Mouse (Mus musculus): ENCODE measurements around the gene Mfsd12. TPM values are rescaled to one million over a fixed set of nuclear protein-coding genes. Genes with fewer than 3 reads are reported as not detected.
A peak's percentile ranks its signal among the peaks of the same experiment; 100 is the strongest.

The Mfsd12 gene
- total and polyA plus RNA-seq, 2 experiments from 2014 or later = 10.1 to 23.4 TPM

DNA sequence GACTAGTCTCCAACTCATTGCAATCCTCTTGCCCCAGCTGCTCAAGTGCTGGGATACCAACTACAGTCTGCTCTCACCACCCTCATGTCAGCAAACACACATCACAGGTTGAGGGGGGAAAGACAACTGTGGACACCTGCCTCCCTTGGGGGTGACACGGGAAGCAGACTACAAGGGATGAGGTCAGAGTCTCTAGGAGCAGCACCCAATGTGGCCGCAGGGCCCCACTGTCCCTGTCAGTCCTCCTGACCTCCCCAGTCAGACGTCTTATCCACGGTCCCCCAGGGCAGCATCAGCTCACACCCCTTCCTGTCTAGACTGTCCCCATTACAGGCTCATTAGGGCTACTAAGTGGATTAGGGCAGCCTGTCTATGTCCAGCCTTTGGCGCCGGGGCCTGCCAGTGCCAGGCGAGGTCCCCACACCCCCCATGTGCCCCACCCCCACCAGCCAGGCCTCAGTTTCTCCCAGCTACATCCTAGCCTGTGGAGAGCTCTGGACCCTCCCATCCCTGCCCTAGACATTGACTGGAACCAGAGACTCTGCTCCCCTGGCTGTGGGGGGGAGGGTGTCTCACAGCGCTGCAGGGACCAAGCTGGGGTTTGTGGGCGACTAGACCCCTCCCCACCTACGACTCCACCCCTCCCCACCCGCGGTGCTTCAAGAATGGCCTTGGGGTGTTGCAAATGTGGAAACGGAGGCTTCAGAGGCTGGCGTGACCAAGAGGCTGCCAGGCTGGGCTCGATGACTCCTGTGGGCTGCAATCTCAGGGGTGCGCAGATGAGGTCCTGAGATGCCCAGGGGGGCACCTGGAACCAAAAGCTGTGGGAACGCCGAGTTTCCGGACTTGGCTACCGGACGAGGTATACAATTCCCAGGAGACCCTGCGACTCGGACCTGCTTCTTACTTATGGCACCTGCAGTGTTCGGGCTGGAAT is 49.5 kb downstream of the Mfsd12 start:
- Histone ChIP-seq H3K36me3 (ENCODE audit: insufficient read depth) (peaks cover 27% of the 10 kb centered on the region; the same call in 1 of the 2 replicates), H3K9me3 (ENCODE audit: low read length) (no peaks in the 10 kb centered on the region), H3K27ac (ENCODE audit: low read depth, low read length) (no peak overlapping the region), H3K4me2 (ENCODE audit: low read depth) (peak overlapping the region; percentile 10; the same call in 1 of the 2 replicates), H3K27me3 (ENCODE audit: insufficient read depth, low read length) (no peaks in the 10 kb centered on the region), H3K9ac (no peak overlapping the region), H3K4me3 (ENCODE audit: low read depth, low read length) (no peak overlapping the region), H3K4me1 (ENCODE audit: insufficient read depth) (peaks cover 8% of the 10 kb centered on the region)
- WGBS = 37% methylated on average over 24 of the region's 24 CpGs
- no peak for TF ChIP-seq CTCF (IDR thresholded peaks at IDR 0.05; ENCODE audit: low read depth)
- no peak for ATAC-seq
- no peak for DNase-seq

DNA sequence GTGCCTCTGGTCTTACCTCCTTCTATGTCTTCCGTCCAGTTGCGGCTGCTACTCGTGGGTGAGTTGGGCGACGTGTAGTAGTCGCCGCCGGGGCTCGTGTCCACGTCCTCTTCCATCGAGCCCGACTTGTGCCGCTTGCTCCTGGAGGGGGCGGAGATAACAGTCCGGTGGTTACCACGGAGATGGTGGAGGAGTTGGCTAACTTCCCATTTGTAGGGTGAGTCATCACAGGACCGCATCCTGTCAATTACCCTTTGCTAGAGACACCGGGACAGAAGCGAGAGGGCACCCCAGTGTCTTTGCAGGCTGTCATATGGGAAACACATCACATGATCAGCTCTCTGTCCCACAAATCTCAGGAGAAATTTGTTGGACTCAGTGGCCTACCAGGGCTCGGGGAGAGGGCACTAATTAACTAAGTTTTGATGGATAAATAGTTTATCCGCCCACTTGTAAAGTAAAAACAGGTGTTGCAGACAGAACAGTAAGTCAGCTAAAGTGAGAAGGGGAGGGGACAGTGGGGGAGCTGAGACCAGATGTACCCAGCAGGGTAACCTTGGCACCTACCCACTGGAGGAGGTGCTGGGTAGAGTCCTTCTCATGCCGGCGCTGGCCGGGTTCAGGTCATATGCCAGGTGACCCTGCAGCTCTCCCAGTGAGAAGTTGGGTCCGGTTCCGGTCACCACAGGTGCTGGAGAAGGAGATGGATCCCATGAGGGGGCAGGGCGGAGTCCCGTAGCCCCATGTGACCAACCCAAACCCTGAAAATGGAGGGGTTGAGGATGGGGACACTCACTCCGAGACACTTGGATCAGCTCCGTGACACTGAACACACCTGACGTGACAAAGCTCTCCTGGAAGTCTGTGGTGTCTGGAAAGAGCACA is 50.5 kb downstream of the Mfsd12 start:
- Histone ChIP-seq H3K4me2 (ENCODE audit: low read depth) (peak overlapping the region; percentile 10; the same call in 1 of the 2 replicates), H3K9me3 (ENCODE audit: low read length) (no peaks in the 10 kb centered on the region), H3K4me3 (ENCODE audit: low read depth, low read length) (no peak overlapping the region), H3K9ac (no peak overlapping the region), H3K27me3 (ENCODE audit: insufficient read depth, low read length) (no peaks in the 10 kb centered on the region), H3K27ac (ENCODE audit: low read depth, low read length) (no peak overlapping the region), H3K4me1 (ENCODE audit: insufficient read depth) (peaks cover 9% of the 10 kb centered on the region; the same call in 1 of the 2 replicates), H3K36me3 (ENCODE audit: insufficient read depth) (peaks cover 30% of the 10 kb centered on the region; the same call in 1 of the 2 replicates)
- WGBS = 35% methylated on average over 31 of the region's 31 CpGs
- no peak for TF ChIP-seq CTCF (IDR thresholded peaks at IDR 0.05; ENCODE audit: low read depth)
- no peak for ATAC-seq
- DNase-seq = no peak

DNA sequence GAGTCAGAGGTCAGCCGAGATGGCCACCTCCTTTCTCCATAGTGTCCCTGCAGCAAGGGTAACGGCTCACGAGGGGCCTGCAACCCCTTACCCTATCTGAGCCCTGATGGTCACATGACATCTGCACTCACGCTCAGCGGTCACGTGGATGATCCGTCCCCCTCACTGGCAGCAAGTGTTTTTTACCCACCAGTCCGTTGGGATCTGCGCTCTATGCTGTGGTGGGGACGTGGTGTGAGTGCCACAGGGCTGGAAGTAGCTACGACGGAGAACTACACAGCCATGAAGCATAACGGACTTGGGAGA is 51.1 kb downstream of the Mfsd12 start:
- H3K4me3 ChIP-seq (ENCODE audit: low read depth, low read length) = no peak overlapping the region
- H3K27me3 ChIP-seq (ENCODE audit: insufficient read depth, low read length) = no peaks in the 10 kb centered on the region
- no peaks in the 10 kb centered on the region for H3K9me3 ChIP-seq (ENCODE audit: low read length)
- H3K4me1 ChIP-seq (ENCODE audit: insufficient read depth) = peaks cover 9% of the 10 kb centered on the region; the same call in 1 of the 2 replicates
- DNase-seq (no peak), ATAC-seq (no peak)
- 61% methylated on average over 13 of the region's 13 CpGs for WGBS
- peaks cover 30% of the 10 kb centered on the region; the same call in 1 of the 2 replicates for H3K36me3 ChIP-seq (ENCODE audit: insufficient read depth)
- H3K4me2 ChIP-seq (ENCODE audit: low read depth) = no peak overlapping the region
- no peak overlapping the region for H3K27ac ChIP-seq (ENCODE audit: low read depth, low read length)
- TF ChIP-seq CTCF (IDR thresholded peaks at IDR 0.05; ENCODE audit: low read depth) = no peak
- H3K9ac ChIP-seq = no peak overlapping the region

DNA sequence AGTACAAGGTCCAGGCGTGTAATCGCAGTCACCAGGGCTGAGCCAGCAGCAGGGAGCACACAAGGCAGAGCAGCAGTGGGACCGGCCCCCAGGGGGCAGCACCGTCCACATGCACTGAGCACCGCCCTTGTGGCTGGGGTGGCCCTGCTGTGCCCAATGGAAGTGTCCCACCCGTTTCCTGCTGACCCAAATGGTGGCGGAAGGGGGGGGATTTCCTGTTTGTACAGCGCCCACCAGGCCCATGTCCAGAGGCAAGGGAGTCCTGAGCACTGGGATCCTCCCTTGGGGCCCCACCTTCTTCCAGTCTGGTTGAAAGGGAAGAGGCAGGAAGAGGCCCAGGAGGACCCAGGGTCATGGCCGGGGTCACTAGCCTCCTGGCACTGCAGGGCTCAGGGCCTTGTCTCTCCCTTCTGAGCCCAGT is 51.6 kb downstream of the Mfsd12 start:
- H3K36me3 ChIP-seq (ENCODE audit: insufficient read depth) = peaks cover 30% of the 10 kb centered on the region; the same call in 1 of the 2 replicates
- WGBS = 31% methylated on average over 9 of the region's 9 CpGs
- no peak overlapping the region for H3K4me3 ChIP-seq (ENCODE audit: low read depth, low read length)
- no peaks in the 10 kb centered on the region for H3K9me3 ChIP-seq (ENCODE audit: low read length)
- H3K4me2 ChIP-seq (ENCODE audit: low read depth) = no peak overlapping the region
- H3K4me1 ChIP-seq (ENCODE audit: insufficient read depth) = peaks cover 9% of the 10 kb centered on the region; the same call in 1 of the 2 replicates
- peak; percentile 58 for ATAC-seq
- H3K27ac ChIP-seq (ENCODE audit: low read depth, low read length) = no peak overlapping the region
- no peaks in the 10 kb centered on the region for H3K27me3 ChIP-seq (ENCODE audit: insufficient read depth, low read length)
- DNase-seq = no peak
- H3K9ac ChIP-seq = no peak overlapping the region
- TF ChIP-seq CTCF (IDR thresholded peaks at IDR 0.05; ENCODE audit: low read depth) = peak; percentile 77

DNA sequence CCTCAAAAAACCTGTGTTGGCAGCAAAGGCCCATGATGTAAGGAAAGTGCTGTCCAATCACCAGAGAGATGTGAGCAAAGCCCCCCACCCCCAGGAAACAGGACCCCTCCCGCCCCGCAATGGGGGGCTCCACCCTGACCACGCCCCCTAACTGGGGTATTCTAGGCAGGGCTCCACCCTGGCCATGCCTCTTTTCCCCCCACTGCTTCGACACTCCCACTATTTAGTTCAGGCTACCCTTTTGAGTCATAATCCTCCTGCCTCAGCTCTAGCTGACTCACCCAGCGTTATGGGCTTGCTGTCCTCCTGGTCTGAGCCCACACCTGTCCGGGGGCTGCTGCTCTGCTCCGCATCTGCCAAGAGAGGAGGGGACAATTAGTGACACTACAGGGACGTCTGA is 52.0 kb downstream of the Mfsd12 start:
- no peak overlapping the region for H3K4me2 ChIP-seq (ENCODE audit: low read depth)
- H3K9me3 ChIP-seq (ENCODE audit: low read length) = no peaks in the 10 kb centered on the region
- TF ChIP-seq CTCF (IDR thresholded peaks at IDR 0.05; ENCODE audit: low read depth) = no peak
- ATAC-seq (no peak), DNase-seq (no peak)
- H3K4me1 ChIP-seq (ENCODE audit: insufficient read depth) = peaks cover 9% of the 10 kb centered on the region; the same call in 1 of the 2 replicates
- WGBS = 22% methylated on average over 8 of the region's 8 CpGs
- peaks cover 30% of the 10 kb centered on the region; the same call in 1 of the 2 replicates for H3K36me3 ChIP-seq (ENCODE audit: insufficient read depth)
- H3K27ac ChIP-seq (ENCODE audit: low read depth, low read length) = no peak overlapping the region
- H3K4me3 ChIP-seq (ENCODE audit: low read depth, low read length) = no peak overlapping the region
- H3K27me3 ChIP-seq (ENCODE audit: insufficient read depth, low read length) = no peaks in the 10 kb centered on the region
- H3K9ac ChIP-seq = no peak overlapping the region

DNA sequence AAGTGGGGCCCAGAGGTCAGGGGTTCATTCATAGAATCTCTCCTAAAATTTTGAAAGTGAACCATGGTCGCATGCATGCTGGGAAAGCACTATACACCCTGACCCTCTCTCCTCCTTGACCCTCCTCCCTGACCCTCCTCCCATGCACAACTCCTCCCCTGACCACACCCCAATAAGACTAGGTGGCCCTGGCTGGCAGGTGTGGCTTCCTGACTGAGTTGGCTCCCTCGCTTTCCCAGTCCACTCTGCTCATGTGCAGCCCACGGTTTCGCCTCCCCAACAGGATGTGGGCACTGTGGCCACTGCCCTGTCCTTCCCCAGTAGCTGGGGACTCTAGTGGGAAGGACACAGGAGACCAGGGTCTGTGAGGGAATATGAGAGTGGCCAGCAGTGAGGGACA is 53.1 kb downstream of the Mfsd12 start:
- Histone ChIP-seq H3K9me3 (ENCODE audit: low read length) (no peaks in the 10 kb centered on the region), H3K9ac (no peak overlapping the region), H3K4me1 (ENCODE audit: insufficient read depth) (peaks cover 9% of the 10 kb centered on the region; the same call in 1 of the 2 replicates), H3K36me3 (ENCODE audit: insufficient read depth) (peaks cover 30% of the 10 kb centered on the region; the same call in 1 of the 2 replicates), H3K27me3 (ENCODE audit: insufficient read depth, low read length) (no peaks in the 10 kb centered on the region), H3K4me3 (ENCODE audit: low read depth, low read length) (no peak overlapping the region), H3K4me2 (ENCODE audit: low read depth) (no peak overlapping the region), H3K27ac (ENCODE audit: low read depth, low read length) (peak overlapping the region; percentile 4; the same call in 1 of the 2 replicates)
- WGBS = 78% methylated on average over 4 of the region's 4 CpGs
- DNase-seq (no peak), ATAC-seq (no peak)
- no peak for TF ChIP-seq CTCF (IDR thresholded peaks at IDR 0.05; ENCODE audit: low read depth)

Measured in forebrain, postnatal 0 days (tissue).